Mouse (Mus musculus) urinary bladder, postnatal 14 days (tissue): ENCODE results near the gene Bpifa2.
"Not testable (repeated sequence)": the region's sequence is repeated elsewhere in the genome, so short reads cannot be mapped to it uniquely, and the experiment has no call there.

Experiments
- DNase-seq: peaks from one replicate; pipeline ENCODE4 v3.0.0; 2021; ENCODE audit warnings: low spot score

Bpifa2 gene

DNA sequence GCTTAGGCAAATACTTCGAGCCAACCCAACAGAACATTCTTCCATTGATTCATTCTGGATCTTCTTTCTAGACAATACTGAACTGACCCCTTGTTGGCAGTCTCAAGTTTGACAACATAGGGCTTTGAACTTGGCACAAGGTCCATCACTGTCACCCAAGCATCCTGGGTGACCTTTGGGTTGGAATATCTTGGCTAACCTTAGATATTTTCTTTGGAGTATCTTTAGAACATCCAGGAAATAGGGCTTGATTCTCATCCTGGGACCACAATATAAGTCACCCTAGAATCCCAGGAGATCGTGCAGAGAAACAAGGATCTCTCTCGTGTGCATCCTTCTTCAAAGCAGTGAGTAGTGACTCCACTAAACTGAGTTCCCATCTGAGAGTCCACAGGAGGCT is at the start of gene Bpifa2:
Gene Bpifa2, plus strand, starts transcription at position 301 of the 400 bp plus-strand sequence.
- DNase-seq, result no peak

DNA sequence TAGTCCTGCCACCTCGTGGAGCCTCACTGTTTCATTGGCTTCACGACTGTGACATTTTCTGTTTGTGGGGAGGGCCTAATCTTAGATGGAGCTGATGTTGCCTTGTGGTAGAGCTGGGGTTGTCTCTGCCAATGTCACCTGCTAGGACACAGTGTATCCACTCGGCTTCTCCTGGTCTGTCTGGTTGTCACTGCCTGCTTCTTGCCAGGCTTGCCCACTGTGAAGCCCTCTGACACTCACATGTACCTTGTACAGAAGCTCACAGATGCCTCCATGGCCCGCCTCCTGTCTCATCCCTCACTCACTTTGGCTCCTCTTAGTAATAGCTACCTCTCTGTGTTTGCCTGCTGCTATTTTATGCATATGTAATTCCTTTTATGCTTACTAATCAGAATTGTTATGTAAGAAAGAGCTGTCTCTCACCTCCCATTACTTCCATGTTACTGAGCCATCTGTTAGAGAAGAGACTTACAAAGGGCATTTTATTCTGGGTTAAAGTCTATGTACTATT is 45.2 kb upstream of the Bpifa2 start:
- DNase-seq, result no peak

DNA sequence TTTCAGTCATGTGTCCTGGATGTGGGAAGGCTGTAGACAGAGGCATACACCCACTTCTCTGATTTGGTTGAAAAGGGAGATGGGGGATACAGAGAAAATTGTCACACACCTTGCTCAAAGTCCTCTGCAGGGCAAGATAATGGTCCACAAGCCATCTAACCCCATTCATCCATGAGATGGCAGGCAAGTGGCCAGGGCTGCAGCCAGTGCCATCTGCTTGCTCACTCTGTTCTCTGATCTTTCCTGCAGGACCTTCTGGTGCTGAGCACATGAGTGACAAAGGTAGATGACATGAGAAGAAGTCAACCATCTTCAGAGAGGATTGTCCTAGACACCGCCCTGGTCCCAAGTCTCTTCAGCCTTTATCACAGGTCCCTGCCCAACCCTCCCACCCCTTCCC is 44.7 kb upstream of the Bpifa2 start:
- DNase-seq, result no peak

DNA sequence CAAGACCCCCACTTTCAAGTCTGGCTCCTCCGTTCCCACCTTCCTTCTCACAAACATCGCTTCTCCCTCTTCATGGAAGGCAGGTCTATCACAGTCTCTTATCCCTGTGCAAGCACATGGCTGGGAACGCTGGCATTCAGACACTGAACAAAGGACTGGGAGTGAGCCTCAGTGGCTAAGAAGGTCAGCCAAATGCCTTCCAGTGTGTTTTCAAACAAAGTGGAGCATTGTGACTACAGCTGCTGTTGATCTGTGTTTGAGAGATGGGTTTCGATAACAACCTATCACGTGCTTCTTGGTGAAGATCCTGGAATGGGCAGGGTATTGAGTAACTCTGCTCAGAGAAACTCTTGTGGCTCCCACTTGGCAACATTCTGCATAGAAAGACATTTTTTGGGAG is 37.8 kb upstream of the Bpifa2 start:
- no peak for DNase-seq

DNA sequence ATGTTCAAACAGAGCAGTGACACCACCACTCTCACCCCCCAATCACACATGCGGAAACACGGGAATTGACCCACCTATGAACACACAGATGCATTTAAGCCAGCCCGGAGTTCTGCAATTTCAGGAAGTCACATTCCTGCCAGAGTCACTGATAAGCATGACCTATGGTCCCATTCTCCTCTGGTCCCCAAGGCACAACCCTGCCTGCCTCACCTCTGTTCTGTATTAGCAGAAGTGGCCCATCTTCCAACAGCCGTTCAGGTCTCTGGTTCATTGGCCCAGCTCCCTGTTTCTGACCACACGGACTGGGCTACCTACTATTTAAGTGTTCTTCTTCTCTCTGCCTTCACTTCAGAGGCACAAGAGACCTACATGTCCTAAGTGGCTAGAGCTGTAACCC is 33.5 kb upstream of the Bpifa2 start, which contains the start of gene Bpifa6:
Gene Bpifa6, plus strand, starts transcription at position 364 of the 400 bp plus-strand sequence.
- DNase-seq, result no peak

DNA sequence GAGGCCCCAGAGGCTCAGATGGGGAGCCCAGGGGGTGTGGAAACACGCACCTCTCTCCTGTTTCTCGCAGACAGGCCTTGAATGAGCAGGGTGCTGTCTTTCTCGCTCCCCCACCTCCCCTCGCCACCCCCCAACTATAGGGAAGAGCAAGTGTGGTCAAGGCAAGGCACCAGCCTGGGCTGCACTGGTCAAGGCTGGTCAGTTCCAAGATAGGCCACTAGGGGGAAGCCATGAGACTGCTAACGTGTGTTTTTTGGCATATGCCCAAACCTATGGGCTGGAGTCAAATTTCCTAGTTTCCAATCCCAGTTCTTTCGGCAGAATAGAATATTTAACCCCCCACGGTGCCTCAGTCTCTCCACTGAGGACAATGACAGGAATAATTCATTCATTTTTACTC is 12.3 kb upstream of the Bpifa2 start:
- DNase-seq, result peak; percentile 80

DNA sequence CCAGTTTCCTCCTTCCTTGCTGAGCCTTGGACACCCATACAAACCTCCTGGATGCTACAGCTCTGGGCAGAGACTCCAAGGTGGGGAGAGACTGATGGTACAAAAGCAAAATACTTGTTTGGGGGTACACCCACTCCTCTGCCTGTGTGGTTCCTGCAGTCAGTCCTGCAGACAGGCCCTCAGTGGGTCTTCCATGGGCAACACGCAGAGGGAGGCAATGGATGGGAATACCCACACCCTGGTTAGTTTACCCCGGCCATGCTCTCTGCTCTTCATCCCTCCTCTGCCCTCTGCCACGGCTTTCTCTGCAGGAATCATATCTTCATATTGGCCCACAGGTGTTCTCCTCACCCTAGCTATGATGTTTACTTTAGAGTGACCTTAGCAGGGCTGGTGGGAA is 7.6 kb upstream of the Bpifa2 start:
- DNase-seq, result no peak

DNA sequence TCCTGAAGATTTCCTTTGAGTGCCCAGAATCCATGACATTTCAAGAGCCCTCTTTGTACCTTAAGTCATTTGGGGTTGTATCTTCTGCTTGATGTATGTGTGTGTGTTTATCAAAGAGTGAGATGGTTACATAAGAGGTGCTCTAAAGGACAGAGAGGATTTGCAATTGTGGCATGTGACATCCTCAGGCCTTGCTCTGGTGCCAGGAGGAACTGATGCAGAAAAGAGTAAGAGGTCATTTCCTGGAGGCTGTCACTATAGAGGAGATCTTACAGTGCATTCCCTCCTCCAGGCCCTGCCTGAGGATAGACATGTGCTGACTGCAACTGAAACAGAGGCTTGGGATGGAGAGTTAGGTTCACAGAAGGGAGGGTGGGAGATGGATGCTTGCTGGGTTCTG is 7.0 kb upstream of the Bpifa2 start:
- no peak for DNase-seq

DNA sequence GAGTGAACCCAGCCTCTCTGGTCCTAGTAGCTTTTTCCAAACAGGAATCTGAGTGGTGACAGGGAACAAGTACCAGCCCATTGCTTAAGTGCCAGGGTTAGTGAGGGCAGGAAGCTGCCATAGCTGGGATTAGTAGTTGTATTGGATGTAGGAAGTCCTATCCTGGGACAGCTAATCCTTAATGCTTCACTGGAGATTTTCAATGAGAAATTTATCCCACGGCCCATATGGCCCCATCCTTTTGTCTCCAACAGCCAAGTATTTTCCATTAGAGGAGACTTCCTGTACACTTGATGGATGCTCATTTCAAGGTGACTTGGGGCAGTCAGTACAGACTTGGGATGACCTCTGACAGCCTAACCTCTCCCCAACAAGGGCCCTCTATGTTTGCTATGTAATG is 3.6 kb upstream of the Bpifa2 start:
- DNase-seq, result no peak

DNA sequence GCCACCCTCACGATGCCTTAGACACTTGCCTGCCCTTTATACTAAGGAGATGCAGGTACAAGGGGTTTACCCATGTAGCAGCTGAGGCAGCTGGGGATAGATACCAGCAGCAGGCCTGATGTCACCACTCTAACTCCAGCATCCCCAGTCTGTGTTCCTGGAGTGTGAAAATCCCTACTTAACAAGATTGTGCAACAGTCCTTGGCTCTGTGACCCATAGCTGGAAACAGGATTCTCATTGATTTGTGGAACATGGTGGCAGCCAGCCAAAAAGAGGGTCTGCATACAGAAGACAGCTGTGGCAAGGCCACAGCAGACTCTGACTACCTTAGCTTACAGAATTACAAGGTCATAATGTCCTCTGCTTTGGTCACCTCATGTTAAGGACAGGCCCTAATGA is 3.0 kb upstream of the Bpifa2 start:
- DNase-seq, result no peak

DNA sequence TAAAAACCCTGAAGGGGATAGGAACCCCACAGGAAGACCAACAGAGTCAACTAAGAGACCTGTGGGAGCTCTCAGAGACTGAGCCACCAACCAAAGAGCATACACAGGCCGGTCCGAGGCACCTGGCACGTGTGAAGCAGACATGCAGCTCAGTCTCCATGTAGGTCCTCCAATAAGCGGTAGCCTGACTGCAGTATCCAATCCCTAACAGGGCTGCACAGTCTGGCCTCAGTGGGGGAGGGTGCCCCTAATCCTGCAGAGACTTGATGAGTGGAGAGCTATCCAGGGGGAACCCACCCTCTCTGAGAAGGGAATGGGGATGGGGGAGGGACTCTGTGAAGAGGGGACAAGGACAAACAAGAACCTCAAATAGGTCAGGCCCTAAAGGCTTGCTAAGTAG is 2.3 kb upstream of the Bpifa2 start:
- no peak for DNase-seq

DNA sequence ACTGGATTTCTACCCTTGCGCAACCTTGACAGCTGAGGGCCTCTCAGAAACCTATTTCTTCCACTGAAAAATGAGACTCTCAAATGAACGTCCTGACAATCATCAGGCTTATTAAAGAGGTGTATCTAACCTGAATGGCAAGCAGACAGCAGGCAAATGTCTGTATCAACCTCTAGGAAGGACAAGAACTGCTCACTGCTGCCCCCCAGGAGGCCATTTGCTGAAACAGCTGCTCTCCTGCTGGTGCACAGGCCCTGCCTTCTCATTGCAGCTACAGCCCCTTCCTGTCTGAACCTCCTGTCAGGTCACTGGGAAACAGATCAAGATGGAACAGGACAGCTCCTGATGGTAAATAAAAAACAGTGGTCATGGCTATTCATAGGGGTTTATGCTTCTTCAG is 1.7 kb upstream of the Bpifa2 start:
- DNase-seq, result no peak

DNA sequence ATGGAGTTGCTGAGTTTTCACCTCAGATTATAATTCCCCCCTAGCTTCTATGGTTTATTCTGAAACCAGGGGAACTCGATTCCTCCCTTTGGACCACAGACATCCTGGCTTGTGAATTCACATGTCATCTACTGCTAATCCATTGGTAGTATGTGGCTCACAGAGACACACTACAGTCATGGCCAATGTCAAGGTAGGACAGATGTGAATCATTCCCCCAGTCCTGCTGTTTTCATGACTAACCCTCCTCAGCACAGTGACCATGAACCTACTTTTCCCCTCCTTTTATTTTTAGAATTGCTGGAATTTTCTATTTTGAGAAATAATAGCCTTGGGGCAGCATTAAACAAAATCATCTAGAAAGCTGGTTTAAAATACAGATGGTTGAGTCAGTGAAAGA is 684 bp upstream of the Bpifa2 start:
- DNase-seq, result no peak

DNA sequence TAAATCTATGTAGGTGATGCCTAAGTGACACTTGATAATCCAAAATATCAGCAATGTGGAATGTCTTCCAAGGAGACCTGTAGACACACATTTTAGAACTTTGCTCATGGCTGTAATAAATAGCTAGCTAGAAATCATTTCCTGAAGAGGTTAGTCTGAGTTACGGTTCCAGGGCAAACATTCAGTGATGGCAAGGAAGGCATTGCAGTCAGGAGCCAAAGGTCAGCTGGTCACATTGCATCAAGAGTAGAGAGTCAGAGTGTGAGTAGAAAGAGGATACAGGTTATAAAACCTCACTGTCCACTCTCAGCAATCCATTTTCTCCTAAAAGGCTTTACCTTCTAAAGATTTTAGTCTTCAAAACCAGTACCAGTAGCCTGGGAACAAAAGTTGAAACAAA is 9.9 kb downstream of the Bpifa2 start:
- no peak for DNase-seq

DNA sequence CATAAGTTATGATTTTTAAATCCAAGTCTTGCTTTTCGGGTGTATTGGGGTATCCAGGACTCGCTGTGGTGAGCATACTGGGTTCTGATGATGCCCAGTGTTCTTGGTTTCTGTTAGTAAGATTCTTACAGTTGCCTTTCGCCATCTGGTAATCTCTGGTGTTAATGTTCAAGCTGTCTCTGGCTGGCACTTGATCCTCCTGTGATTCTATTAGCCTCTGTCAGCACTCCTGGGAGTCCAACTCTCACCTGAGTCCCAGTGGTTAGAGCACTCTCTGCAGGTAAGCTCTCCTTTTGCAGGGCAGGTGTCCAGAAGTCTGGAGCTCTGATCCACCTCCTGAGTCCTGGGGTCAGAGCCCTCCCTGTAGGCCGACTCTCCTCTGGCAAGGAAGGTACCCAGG is 16.6 kb downstream of the Bpifa2 start:
- not testable (repeated sequence) for DNase-seq

DNA sequence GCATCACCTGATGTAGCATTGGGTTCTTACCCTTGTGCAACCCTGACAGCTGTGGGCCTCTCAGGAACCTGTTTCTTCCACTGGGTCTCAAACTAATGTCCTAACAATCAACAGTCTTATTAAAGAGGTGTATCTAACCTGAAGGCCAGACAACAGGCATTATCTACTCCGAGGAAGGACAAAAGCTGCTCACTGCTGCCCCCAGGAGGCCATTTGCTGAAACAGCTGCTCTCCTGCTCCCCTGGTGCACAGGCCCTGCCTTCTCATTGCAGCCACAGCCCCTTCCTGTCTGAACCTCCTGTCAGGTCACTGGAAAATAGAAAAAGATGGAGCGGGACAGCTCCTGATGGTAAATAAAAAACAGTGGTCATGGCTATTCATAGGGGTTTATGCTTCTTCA is 30.9 kb downstream of the Bpifa2 start:
- DNase-seq, result no peak

DNA sequence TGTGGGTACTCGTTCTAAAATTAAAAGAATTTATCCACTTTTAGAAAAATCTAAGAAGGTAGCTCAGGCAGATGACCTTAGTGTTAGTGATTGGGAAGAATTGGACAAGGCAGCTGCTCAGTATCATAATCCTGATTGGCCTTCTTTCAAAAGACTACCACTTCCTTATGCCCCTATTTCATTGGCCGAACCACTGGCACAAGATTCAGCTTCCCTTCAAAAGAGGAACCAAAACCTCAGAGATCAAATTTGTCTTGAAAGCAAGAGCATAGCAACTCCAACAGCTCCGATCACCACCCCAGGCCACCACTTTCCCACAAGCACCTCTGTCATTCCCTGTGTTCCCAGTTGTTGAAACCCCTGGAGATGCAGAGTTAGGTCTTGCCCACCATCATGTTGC is 36.7 kb downstream of the Bpifa2 start:
- DNase-seq, result no peak

DNA sequence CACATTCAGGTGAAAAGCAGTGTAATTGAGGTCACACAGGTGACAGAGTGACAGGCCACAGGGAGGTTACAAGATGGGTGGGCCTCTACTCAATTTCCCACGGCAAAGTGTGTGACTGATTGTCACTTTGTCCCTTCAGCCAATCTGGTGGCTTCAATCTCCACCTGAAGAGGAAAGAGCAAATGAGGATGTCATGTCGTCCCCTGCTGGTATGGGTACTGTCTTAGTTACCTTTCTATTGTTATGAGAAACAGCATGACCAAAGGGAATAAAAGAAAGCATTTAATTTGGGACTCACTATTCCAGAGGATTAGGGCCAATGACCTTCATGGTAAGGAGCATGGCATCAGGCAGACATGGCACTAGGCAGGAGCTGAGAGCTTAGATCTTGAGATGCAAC is 50.6 kb downstream of the Bpifa2 start:
- DNase-seq, result no peak
